Mouse (Mus musculus): ENCODE measurements around the gene Olfr1286. TPM values are rescaled to one million over a fixed set of nuclear protein-coding genes. Genes with fewer than 3 reads are reported as not detected.

The Olfr1286 gene
- polyA plus RNA-seq (2017; shearing (Covaris generic)) = not detected

DNA sequence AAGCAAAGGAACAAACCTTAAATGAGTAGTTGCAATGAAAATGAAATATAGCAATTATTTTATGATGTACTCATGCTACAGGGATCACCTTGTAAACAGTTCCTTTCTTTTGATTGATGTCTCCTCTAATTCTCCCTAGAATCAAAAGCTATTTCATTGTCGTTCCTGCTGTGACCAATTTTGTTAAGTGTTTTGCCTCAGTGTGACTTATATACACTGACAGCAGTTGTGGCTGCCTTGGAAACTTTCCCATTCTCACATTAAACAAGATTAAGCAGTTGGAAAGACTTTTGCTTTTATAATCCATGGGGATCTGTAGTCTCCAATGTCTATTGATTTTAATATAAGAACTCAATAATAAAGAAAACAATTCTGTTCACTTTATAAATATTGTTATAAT is at the start of gene Olfr1286:
Gene Olfr1286, minus strand, starts transcription at position 185 of the 400 bp plus-strand sequence.

DNA sequence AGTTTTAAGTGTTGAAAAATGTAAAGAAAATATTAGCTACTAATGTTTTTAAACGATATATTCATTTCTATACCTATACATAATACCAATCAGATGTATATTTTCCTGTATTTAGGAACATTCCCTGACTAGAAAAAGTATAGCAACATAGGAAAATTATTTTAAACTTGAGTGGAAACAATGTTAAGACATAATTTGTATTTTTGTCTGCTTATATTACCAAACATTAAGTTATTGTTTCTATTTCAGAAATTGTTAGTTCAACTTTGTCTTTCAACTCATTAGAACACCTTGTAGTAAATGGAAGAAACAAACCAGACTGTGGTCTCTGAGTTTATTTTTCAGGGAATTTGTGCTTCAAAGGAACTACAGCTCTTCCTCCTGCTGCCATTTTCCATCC is 25.9 kb upstream of the Olfr1286 start, which contains the start of gene Olfr1287:
Gene Olfr1287, plus strand, starts transcription at position 301 of the 400 bp plus-strand sequence.

DNA sequence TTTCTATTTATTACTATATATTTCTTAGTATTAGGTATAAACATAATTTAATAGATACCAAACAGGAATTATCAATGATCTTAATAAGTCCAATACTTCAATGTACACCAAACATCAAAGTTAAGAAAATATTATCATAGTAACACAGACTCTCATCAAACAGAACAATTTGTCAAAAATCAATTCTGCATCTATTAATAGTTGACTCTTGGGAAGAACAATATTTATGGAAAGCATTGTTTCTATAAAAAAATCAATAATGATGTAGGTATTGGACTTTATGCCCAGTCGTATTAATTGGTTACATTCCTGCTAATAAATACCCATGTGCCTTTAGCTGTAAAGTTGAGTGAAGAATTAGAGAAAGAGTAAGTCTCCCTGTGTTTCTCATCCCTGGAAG is 47.7 kb downstream of the Olfr1286 start, which contains the start of gene Olfr1284:
Gene Olfr1284, plus strand, starts transcription at position 301 of the 400 bp plus-strand sequence.

Other genes with a start within 250 kb of the Olfr1286 start
- gene 4930430A15Rik, start 193.5 kb downstream of the Olfr1286 start, polyA plus RNA-seq (2017; shearing (Covaris generic)) = not detected
- not detected for gene Olfr1275, start 187.8 kb downstream of the Olfr1286 start, polyA plus RNA-seq (2017; shearing (Covaris generic))
- gene Olfr1276, start 168.6 kb downstream of the Olfr1286 start, polyA plus RNA-seq (2017; shearing (Covaris generic)) = not detected
- gene Olfr1277, start 149.0 kb downstream of the Olfr1286 start, polyA plus RNA-seq (2017; shearing (Covaris generic)) = 0.12 TPM
- gene Olfr1278, start 133.0 kb downstream of the Olfr1286 start, polyA plus RNA-seq (2017; shearing (Covaris generic)) = not detected
- not detected for gene Olfr1279, start 122.5 kb downstream of the Olfr1286 start, polyA plus RNA-seq (2017; shearing (Covaris generic))
- not detected for gene Olfr1280, start 109.1 kb downstream of the Olfr1286 start, polyA plus RNA-seq (2017; shearing (Covaris generic))
- gene Olfr1281, start 96.6 kb downstream of the Olfr1286 start, polyA plus RNA-seq (2017; shearing (Covaris generic)) = not detected
- not detected for gene Olfr1282, start 87.0 kb downstream of the Olfr1286 start, polyA plus RNA-seq (2017; shearing (Covaris generic))
- not detected for gene Olfr1283, start 56.3 kb downstream of the Olfr1286 start, polyA plus RNA-seq (2017; shearing (Covaris generic))
- 0.34 TPM for gene Olfr1284, start 47.6 kb downstream of the Olfr1286 start, polyA plus RNA-seq (2017; shearing (Covaris generic))
- gene Olfr1287, start 26.0 kb upstream of the Olfr1286 start, polyA plus RNA-seq (2017; shearing (Covaris generic)) = not detected
- not detected for gene Olfr1288, start 51.0 kb upstream of the Olfr1286 start, polyA plus RNA-seq (2017; shearing (Covaris generic))
- not detected for gene Olfr1289, start 57.7 kb upstream of the Olfr1286 start, polyA plus RNA-seq (2017; shearing (Covaris generic))
- not detected for gene Olfr1290, start 70.7 kb upstream of the Olfr1286 start, polyA plus RNA-seq (2017; shearing (Covaris generic))
- gene Olfr1291-ps1, start 74.1 kb upstream of the Olfr1286 start, polyA plus RNA-seq (2017; shearing (Covaris generic)) = 0.10 TPM
- gene Olfr1293-ps, start 102.1 kb upstream of the Olfr1286 start, polyA plus RNA-seq (2017; shearing (Covaris generic)) = not detected
- not detected for gene Olfr1294, start 117.2 kb upstream of the Olfr1286 start, polyA plus RNA-seq (2017; shearing (Covaris generic))
- not detected for gene Olfr1295, start 146.6 kb upstream of the Olfr1286 start, polyA plus RNA-seq (2017; shearing (Covaris generic))
- gene Olfr1297, start 203.4 kb upstream of the Olfr1286 start, polyA plus RNA-seq (2017; shearing (Covaris generic)) = not detected
- gene Olfr1298, start 226.1 kb upstream of the Olfr1286 start, polyA plus RNA-seq (2017; shearing (Covaris generic)) = not detected
- gene Olfr1299, start 238.3 kb upstream of the Olfr1286 start, polyA plus RNA-seq (2017; shearing (Covaris generic)) = not detected

Data from effector memory CD4-positive, alpha-beta T cell, adult 5 months (primary cell).